Mouse (Mus musculus): ENCODE data around the gene Derl3.

The Derl3 gene

DNA sequence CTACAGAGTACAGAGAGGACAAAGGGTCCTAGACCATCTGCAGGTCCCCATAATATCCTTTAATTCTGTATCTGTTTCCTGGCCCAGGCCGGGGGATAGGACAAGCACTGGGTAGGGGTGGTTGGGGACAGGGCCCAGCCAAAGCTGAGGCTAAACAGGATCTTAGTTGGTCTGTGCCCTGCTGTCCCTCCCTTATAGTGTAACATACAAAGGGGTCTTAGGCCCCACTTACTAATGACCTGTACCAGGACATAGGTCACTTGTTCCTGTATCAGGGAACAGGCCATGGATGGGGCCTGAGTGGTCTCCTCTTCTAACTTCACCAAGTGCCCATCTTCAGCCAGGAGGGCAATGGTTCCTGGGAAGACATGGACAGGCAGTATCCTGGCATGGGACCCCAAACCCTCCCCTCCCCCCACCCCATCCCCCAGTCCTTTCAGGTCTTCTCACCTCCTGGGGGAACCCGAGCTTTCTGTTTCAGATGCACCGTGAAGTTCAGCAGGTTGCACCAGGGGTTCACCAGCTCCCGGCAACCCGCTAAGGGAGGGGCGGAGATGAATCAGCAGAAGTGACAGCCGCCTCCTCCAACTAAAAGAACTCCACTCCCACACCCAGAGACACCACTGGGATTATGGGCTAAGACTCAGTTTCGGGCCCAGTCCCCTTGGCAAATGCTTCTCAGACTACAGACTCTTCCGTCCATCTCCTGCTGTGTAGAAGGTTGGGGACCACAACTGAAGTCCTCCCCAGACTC is 46.4 kb downstream of the Derl3 start:
- DNase-seq (ENCODE audit: inconsistent age in 2 of 2, low spot score in 1 of 2), result peak; percentile 52 to 67

DNA sequence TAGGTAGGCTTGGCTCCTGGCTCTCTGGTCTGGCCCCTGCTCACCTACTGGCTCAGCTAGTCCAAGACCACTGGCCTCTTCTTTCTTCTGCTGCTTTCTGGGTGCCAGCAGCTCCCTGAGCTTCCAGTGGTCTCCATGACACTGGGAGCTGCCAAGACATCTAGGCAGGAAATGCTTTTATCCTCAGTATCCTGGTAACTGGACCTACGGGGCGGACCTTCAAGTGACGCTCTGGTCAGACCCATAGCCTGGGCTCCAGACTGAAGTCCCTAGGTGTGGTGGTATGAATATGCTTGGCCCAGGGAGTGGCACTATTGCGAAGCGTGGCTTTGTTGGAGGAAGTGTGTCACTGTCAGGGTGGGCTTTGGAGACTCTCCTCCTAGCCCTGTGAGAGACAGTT is 47.3 kb downstream of the Derl3 start, which contains the start of gene Gm867:
Gene Gm867 (minus strand): TSS at position 153 of the 400 bp plus-strand sequence.
- DNase-seq (ENCODE audit: inconsistent age in 2 of 2, low spot score in 1 of 2), result peak in 1 of 2 experiments; percentile 21

DNA sequence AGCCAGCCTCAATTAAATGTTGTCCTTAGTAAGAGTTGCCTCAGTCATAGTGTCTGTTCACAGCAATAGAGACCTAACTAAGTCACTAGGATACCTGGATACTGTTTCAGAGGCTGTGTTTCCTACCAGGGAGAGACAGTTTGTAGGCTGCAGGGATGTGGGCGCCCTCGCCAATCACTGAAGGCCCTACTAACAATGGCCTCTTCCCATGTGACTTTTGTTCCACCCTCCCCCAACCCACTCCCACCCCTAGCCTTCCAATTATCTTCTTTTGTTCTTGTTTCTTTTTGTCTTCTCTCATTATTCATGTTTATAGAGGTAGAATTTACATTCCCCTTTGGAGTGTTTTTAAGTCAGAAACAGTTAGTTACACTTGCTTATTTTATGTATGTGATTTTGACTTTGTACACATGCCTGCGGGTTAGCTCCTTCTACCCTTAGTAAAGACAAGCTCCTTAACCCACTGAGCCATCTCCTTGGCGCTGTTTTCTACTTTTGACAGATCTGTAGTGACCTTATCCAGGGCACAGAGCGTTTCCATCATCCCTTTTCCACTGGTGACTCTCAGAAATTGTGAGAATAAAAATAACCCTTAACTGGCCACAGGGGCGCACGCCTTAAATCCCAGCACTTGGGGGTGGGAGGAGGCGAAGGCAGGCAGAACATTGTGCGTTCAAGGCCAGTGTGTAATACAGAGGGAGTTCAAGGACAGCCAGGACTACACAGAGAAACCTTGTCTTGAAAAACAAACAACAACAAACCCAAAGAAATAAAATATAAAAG is 48.0 kb downstream of the Derl3 start:
- peak; percentile 11 to 66 for DNase-seq (ENCODE audit: inconsistent age in 2 of 2, low spot score in 1 of 2)

DNA sequence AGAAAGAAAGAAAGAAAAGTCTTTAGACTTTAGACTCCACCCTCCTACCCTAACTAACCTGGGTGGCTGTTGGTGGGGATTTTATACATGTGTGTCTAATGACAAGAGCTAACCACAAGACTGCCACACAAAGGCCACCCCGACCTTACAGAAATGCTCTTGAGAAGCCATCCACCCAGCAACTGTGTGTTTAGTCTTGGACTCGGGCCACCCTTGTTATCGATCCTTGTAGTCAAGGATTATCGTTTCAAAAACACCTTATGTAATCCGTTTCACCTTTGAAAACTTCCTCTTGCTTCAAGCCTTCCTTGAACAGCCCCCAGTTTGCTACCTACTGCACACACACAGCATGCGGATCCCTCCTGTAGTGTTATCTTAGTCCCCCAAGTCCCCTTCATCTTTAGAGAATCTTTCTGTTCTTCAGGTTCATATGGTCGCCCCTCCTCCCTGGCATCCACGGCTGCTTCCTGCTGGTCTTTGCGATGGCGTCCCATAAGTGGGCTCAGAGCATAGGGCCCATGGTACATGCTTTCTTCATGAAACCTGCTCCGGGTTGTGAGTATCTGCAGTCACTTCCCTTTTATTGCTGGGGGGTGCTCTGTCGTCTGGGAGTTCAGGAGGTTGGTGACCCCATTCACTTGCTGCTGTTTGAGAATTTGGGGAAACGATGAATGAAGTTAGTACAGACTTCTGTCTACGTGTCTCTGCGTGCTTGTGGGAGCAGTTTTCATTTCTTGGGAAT is 49.7 kb downstream of the Derl3 start, which contains the start of gene Vpreb3:
Gene Vpreb3 (plus strand): TSS at position 322 of the 742 bp plus-strand sequence.
- DNase-seq (ENCODE audit: inconsistent age in 2 of 2, low spot score in 1 of 2), result peak in 1 of 2 experiments; percentile 42

DNA sequence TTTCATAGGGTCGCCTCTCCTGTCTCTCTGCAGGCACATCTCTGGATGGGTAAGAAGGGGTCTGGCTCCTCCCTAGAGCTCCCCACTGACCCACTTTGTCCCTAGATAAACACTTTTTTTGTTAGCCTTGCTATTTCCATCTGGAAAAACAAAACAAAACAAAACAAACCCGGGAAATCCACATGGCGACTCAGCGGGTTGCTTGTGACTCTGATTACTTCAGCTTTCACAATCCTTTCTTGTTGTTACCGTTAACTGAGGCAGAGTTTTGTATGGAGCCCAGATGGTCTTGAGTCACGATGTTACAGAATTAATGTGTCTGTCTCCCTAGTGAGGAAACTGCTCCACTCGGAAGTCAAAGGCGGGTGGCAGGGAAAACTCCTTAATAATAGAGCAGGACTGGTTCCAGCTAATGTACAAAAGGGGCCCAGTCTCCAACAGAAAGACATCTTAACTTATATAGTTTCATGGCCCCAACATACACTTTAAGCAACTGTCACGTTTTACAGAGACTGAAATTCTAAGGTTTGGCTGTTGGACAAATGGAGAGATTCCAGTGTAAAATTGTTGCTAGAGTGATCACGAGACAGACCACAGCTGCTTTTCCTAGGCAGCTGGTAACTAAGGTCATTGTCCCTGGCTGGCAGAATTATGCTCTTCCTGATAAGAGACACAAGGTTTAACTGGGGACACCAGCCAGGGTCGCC is 51.0 kb downstream of the Derl3 start:
- DNase-seq (ENCODE audit: inconsistent age in 2 of 2, low spot score in 1 of 2), result peak; percentile 49 to 86

DNA sequence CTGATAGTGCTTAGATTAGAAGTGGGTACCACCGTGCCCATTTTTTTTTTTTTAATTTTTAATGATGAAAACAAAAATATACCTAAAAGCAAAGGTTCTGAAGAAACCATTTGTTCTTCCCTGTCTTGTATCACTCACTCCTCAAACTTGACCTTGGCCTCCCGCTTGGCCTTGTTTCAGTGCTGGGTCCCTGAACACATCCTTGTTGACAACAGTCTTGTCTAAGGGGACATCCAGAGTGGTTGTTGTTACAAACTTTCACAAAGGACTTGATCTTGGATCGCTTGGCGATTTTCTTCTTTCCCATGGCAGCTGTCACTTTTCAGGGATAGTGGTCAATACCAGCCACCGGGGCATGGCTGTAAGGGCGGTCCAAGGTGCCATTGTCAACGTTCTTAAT is 52.0 kb downstream of the Derl3 start:
- peak; percentile 15 to 47 for DNase-seq (ENCODE audit: inconsistent age in 2 of 2, low spot score in 1 of 2)
